Mouse (Mus musculus) v-Abl transformed pro-B cells (cell line): ENCODE measurements around the gene Lmo1.

Experiments
- in situ Hi-C, 2 experiments: fragments of 400-800 bp; cut with MboI; formaldehyde crosslinking; loops; one replicate each; pipeline ENCODE4 v1.15.1; 2025; ENCODE audit not compliant: unreplicated experiment in 2 of 2

Lmo1 gene

DNA sequence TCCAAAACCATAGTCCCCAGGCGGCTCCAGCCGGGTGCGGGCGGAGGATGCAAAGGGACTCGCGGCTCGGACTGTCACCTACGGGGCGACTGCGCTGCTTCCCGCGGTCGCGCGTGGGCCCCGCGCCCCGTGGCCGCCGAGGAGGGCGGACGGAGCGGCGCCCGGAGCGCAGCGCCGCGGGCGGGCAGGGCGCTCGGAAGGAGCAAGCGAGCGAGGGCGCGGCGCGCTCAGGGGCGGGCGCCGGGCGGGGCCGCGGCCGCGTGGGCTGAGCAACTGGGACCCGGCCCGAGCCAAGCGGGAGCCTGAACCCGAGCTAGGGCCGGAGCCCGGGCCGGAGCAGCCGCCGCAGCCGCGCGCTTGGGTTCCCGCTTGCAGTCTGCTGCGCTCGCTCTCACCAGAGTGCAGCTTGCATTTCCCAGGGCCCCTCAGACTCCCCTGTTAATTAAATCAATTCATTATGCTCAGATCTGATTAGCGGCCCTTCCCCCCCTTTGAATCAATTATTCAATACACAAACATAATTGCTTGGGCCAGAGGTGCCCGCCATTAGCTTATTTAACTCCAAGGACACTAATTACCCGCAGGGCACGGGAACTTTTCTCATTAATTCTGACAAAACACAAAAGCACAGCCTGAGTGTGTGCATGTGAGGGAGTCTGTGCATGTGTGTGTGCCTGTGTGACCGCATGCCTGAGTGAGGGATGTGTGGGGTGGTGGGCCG lies at the start of gene Lmo1:
TSS of gene Lmo1 (minus strand) at position 259 of the 721 bp plus-strand sequence.
- in situ Hi-C loops, result no loop called here

DNA sequence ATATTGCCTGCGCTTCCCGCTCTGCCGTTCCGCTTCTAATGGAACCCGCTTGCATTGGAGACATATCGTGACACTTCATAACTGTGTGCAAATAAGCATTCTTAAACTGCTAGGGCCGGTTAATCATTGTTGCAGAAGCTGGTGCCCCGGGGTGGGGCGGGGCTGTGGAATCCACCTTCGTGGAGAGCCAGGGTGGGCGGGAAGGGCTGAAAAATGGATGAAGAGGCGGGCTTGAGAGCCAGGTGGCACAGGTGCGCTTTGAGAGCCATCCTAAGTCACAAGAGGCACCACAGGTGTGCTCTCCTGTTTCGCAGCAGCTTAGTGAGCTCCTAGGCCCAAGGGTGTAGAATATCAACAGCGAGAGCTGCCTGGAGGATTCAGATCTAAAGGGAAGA lies 46.7 kb upstream of the Lmo1 start:
- in situ Hi-C loops, result no loop called here

DNA sequence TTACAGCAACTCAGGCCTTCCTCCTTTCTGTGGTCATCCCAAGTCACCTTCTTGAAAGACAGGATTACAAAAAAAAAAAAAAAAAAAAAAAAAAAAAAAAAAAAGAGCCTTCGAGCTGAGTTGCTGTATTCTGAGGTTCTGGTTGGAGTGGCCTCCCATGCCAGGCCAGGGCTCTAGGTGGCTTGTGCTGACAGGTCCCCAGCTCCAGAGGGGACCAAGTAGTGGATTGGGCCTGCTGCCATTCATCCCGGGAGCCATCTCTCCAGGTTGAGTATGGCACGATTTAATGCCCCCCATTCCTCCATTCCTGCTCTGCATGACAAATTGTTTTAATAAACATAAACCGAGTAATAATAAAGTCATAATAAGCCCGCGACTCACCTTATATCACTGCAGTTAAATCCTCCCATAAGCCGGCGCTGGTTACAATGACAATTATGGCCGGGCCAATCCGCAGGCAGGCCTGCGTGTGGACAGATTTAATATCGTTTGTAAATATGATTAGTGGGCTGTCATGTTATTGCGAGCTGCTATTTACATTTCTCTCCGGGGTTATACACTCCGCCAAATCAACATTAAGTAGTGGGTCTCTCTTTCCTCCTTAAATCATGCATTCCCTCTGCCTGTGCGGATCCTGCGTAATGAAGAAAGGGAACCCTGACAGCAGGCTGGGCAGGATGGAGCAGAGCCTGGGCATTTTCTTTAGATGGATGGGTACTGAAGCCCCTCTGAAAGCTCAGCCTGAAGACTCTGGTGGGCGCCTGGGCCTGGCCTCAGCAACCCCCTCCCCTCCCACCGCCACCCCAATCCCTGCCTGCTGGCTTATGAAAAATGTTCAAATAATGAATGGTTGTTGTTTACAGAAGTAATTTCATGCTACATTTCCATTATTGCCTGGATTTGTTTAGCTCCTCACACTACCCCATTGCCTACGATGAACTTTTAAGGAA lies 46.0 kb upstream of the Lmo1 start:
- in situ Hi-C loops, result no loop called here

DNA sequence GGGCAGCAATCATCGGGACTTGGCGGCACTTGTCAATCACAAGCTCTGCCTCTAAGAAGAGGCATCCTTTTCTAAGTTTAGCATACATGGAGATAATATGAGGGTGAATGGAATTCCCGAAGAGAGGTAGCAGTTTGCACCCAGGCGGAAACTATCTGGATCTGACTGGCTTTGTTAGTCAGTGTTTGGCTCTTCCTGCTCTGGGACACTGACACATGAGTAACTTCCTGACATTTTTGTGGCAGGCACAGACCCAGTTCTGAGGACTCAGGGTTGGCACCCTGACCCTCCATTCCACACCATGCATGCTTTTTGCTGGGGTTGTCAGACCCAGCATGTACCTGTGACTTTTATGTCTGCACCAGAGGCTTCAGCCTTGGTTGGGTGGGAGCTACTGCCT lies 45.0 kb upstream of the Lmo1 start:
- in situ Hi-C loops, result no loop called here

DNA sequence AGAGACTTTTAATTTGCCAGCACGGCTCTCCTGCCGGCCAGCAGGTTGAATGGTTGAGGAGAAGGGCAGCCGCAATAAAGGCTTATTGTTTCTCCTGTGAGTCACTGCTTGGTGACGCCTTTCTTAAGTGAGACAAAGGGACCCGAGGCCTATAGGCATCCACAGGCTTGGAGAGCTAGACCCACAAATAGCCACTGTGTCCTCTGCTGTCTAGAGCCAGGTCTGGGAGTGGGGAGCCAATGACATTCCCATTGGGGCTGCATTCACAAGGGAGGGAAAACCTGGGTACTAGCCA lies 43.9 kb upstream of the Lmo1 start:
- in situ Hi-C loops, result no loop called here

DNA sequence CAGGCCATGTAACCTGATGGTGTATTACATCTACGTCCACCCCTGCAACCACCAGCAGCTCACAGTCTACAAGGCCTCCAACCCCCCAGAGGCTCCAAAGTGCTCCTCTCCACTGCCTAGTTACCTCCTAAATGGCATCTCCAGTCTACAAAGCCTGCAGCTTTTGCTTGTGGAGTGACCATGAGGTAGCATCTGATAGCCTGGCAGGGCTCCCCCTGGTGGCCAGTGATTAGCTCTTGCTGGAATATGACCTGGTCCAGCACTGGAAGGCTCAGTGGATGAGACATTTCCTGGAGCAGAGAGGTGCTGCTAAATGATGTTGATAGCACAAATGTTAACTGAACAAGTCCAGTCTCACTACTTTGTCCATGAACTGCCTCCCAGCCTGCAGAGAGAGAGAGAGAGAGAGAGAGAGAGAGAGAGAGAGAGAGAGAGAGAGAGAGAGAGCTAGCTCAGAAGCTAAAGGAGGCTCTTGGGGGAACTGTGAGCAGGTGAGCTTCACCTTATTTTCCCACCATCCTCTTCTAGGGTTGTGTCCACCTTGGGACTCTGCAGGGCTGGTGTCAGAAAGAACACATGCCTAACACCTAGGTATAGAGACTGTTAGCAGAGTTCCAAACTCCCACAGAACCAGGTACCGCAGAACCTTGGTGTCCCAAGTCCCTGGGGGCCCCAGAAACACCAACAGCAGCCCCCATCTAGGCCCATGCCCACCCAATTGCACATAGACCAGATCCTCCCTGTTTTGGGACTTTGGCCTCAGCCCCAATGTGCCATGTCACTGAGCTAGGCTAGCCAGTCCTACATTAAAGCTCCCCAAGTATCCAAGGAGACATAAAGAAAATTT lies 43.3 kb upstream of the Lmo1 start:
- in situ Hi-C loops, result no loop called here

DNA sequence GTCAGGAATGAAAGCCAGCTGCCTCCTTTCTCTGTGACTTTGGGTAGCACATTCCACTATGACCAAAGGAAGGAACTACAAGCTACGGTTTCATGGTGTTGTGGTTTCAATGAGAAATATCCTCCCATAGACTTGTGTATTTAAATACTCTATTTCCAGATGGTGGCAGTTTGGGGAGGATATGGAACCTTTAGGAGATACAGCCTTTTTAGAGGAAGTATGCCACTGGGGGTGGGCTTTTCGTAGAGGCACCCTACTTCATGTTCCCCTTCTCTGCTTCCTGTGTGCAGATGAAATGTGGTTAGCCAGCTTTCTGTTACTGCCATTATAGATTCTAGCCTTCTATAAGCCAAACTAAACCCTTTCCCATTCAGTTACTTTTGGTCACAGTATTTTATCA lies 34.8 kb upstream of the Lmo1 start:
- in situ Hi-C loops, result no loop called here

DNA sequence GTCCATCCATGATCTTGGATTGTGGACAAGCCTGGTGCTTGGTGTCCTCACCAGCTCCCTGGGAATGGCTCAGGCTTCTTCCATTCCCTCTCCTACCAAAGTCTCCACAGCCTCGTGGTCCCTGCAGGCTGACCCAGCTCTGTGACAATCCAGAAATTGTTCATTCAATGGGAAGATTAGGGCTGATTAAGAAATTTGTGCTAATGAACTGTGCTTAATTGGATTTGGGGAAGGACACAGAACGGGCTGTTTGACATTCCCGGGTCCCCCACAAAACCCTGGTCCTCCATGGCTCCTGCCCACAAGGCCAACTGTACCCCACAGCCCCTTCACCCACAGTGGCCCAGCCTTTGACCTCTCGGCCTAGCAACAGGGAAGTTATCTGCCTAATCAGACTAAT lies 32.8 kb upstream of the Lmo1 start:
- in situ Hi-C loops, result no loop called here

DNA sequence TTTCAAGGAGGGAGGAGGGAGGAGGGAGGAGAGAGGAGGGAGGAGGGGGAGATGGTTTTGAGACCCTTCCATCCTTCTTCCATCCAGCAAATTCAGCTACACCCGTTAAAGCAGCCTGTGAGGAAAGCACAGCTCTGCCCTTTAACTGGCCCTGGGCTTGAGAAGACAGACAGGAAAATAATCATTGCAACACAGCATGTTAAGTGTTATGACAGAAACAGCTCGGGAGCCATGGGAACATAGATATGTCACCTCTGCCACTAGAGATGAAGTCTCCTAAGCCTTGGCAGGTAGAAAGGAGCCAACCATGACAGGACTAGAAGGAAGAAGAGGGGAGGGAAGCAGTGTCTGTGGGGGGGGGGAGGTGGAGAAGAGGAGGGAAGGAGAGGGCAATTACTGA lies 31.4 kb upstream of the Lmo1 start:
- in situ Hi-C loops, result no loop called here

DNA sequence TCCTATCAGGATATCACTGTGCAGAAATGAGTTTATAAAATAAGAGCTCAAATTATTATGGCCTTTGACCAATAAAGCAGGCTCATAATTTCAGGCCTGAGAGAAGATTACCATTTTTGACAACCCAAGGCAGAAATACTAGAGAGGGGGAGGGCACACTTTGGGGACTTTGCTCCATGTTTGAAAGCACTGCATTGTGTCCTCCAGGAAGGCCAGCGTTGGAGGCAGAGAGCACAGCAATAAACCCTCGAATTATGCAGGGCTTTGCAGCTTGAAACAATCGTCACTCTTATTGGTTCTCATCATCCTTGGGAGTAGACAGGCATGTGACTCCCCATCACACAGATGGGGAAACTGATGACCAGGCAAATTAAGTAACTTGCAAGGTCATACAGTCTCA lies 28.1 kb upstream of the Lmo1 start:
- in situ Hi-C loops, result no loop called here

DNA sequence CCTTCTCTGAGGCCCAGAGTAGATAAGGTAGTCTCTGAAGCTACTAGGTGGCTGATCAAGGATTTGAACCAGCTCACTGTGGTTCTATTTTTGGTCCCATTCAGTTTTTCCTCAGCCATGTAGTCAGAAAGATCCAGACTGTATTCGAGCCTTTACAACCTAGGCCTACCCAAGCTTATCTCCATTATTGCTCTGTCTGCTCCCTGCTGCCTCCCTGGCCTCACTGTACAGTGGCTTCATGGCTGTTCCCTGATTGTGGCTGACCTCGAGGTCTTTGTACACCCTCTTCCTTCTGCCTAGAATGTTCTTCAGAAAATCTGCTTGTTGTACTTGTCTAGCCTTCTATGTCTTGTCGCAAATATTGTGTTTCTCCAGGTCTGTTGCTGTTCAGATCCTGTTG lies 25.6 kb upstream of the Lmo1 start:
- in situ Hi-C loops, result no loop called here

DNA sequence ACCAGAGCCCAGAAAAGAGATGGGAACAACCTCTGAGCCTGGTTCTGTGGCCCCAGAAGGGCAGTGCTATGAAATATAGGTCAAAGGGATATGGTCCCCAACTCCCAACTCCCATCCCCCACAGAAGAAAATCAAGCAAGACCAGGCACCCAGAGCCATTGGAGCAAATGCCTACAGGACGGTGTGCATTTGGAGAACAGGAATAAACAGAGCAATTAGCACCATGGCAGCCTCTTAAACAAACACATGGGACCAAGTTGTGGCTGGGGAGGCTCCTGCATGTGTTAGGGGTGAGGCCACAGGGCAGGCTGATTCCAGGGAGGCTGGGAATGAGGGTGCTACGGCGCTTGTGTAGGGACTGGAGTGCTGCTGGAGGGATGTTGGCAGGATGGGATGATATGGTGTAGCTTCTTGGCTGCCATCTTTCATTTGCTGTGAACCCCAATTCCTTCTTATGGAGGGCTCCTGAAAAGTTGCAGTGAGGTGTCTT lies 22.2 kb upstream of the Lmo1 start:
- in situ Hi-C loops, result no loop called here

DNA sequence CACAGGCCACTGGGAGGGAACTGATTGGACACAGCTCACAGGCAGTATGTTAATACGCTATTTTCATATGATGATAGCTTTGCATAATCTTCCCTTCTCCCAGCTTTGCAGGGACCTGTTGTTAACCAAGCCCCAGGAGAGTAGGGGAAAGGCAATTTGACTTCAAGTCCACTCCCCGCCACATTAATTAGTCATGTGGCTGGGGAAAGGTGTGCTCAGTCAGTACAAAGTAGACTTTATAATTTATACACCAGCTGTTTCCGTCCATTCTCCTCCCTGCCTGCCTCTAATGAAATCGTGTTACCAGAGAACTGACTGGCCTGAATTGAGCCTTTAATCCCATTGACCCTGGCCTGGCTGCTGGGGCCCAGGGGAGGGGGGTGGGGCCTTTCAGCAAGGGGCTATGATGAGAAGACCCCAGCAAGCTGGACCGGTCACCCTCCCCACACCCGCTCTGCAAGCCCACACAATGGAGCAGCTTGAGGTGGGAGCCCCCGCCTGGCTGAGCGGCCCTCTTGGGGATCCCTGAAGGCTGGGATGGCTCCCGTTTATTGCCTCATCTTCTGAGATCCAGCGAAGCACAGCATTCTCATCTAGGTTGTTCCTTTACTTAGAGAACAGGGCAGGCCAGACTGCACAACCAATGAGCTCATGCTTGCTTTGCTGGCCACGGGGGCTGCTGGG lies 21.5 kb upstream of the Lmo1 start:
- in situ Hi-C loops, result no loop called here

DNA sequence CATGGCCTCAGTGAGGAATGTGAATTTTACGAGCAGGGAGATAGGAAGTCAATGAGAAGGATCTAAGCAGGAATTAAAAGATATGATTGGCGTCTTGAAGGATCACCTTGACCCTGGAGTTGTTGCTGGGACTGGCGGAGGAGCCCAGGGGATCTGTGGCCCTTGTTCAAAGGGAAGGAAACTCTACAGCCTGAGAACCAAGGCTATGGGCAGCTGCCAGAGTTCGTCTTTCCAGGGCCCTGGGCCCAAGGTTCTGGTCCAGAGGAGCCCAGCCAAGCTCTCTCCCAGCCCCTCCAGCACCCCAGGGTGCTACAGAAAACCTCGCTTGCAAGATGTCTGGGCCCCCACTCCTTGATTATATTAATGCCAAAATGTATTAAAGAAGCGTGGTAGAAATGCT lies 21.0 kb upstream of the Lmo1 start:
- in situ Hi-C loops, result no loop called here

DNA sequence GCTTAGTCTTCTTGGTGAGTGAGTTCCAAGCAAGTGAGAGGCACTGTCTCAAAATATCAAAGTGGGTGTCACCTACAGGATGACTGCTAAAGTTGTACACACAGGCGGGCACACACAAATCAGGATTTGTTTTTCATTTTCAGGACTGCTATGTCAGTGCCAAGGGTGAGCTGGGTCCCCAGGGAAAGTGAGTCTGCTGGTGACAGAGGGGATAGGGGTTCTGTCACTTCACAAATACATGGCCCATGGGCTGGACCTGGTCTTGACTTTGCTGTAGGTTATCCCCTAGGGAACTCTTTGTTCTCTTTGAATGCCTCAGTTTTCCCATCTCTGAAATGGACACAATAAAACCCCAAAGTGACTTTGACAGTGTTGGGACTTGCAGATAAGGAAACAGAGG lies 19.8 kb upstream of the Lmo1 start:
- in situ Hi-C loops, result no loop called here

DNA sequence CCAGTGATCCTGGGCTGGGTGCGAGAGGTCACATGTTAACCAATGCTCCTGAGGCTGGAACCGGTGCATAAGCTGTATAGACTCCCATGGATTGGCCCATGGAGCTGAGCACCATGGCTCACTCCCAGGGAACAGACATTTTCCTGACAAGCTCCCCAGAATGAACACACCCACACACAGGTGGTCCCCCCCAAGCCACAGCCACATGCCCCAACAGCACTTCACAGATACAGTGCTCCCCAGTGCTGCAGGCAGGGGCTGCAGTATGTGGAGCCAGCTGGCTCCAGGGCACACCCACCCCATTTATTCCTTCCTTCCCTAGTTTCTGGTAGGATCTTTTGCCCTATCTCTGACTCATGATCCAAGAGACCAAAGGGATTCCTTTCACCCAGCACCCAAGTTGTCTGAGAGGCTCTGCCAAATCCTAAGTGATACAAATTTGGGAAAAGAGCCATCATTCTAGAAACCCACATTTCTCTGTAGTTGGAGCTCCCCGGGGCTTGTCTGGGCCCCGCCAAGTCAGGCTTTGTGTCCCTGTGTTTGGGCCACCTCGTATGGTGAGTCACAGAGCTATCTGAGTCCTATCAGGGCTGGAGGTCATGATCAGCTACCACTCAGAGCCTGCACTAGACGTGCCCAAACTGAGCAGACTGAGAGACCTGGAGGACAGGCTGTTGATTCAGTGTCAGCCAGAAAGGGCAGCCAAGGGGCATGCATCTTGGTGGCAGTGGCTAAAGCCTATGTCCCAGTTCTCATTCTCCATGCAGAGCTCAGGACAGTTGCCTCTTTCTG lies 12.4 kb upstream of the Lmo1 start:
- in situ Hi-C loops, result no loop called here

DNA sequence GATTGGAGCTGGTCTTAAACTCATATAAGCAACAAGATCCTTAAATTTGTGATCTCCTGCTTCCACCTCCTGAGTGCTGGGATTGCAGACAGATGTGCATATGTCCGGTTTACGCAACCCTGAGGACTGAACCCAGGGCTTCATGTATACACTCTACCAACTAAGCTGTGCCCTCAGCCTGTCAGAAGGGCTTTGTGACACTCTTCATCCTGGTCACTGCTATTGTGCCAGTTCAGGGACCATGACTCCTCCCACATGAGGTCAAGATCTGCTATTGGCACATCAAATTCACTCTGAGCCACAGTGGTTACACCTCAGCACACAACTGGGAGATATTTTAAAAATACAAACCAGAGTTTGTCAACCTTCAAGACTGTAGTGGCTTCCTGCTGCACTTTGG lies 11.0 kb upstream of the Lmo1 start:
- in situ Hi-C loops, result no loop called here

DNA sequence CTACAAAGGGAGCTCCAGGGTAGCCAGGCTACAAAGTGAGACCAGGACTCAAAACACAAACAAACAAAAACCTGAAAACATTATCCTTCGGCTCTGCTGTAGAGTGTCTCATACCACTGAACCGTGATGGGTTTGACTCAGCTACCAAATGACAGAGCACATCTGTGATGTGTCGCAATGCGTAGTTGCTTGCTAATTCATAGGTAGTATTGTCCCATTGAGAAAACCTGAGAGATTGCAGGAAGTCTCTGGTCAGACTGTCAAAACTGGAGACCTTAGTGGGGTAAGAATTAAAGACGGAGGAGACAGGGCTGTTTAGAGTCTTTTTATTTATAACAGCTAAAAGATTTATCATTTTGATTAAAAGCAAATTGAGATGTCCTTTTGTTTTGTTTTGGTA lies 10.6 kb upstream of the Lmo1 start:
- in situ Hi-C loops, result no loop called here

DNA sequence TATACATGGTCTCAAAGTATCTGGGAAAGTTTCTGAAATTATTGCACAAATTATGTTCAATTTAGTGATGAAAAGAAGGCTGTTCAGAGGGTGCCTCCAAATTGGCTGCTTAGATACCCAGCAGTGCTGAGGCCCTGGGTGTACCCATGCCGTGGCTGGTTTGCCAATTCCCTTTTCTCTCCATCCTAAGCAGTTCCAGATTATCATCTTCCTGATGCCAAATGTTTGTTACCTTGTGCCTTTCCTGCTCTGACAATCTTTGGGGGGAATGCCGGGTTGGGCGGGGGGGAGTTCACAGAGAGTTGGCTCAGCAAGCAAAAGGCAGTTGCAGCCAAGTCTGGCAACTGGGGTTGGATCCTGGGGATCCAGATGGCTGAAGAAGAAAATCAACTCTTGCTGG lies 1.7 kb upstream of the Lmo1 start:
- in situ Hi-C loops, result no loop called here
